Mouse (Mus musculus) midbrain, embryonic 11.5 days (tissue): Measurements from ENCODE around the gene Sirt7. TPM values are rescaled to one million over a fixed set of nuclear protein-coding genes. Genes with fewer than 3 reads are reported as not detected.
A peak's percentile ranks its signal among the peaks of the same experiment; 100 is the strongest.

ENCODE experiments used
- ATAC-seq: fragments of 200-750 bp; cut with Nextera tagmentation; 2 replicates; pipeline ENCODE4 v1.8.0; 2017; ENCODE audit warnings: moderate TSS enrichment, moderate library complexity; ENCODE audit not compliant: low FRiP score
- DNase-seq: peaks from one replicate; pipeline ENCODE4 v3.0.0; 2015; ENCODE audit warnings: low spot score; ENCODE audit errors: missing footprints
- H3K27ac ChIP-seq: fragments of 300-500 bp; sonication (generic); 2 replicates; pipeline ENCODE4 v1.5.1; 2014; ENCODE audit warnings: low read depth, low read length
- H3K27me3 ChIP-seq: fragments of 300-500 bp; sonication (generic); 2 replicates; pipeline ENCODE4 v1.6.1; 2014; ENCODE audit warnings: mild to moderate bottlenecking, low read length, moderate library complexity, mixed read lengths; ENCODE audit not compliant: control insufficient read depth, insufficient read depth
- H3K36me3 ChIP-seq: fragments of 300-500 bp; sonication (generic); 2 replicates; pipeline ENCODE4 v1.6.1; 2014; ENCODE audit warnings: mild to moderate bottlenecking, low read length, moderate library complexity, mixed read lengths; ENCODE audit not compliant: control insufficient read depth, insufficient read depth
- H3K4me1 ChIP-seq: fragments of 300-500 bp; sonication (generic); 2 replicates; pipeline ENCODE4 v1.6.1; 2014; ENCODE audit warnings: low read length; ENCODE audit not compliant: control insufficient read depth, insufficient read depth
- H3K4me2 ChIP-seq: fragments of 300-500 bp; sonication (generic); 2 replicates; pipeline ENCODE4 v1.6.1; 2014; ENCODE audit warnings: mild to moderate bottlenecking, moderate library complexity
- H3K4me3 ChIP-seq: fragments of 300-500 bp; sonication (generic); 2 replicates; pipeline ENCODE4 v1.5.1; 2014; ENCODE audit warnings: low read depth, low read length
- H3K9ac ChIP-seq: fragments of 300-500 bp; sonication (generic); 2 replicates; pipeline ENCODE4 v1.6.1; 2014; ENCODE audit warnings: low read length
- H3K9me3 ChIP-seq: fragments of 300-500 bp; sonication (generic); 2 replicates; pipeline ENCODE4 v1.6.1; 2016; ENCODE audit warnings: low read length; ENCODE audit not compliant: control insufficient read depth
- WGBS: fragments of 180-500 bp; shearing (Covaris S2); extraction: QIAGEN DNeasy Blood & Tissue Kit; methylation state at CpG from one replicate; pipeline ENCODE4 v1.1.7; 2014; 5-methylcytosine and 5-hydroxymethylcytosine counted together
- polyA plus RNA-seq: library from polyadenylated mRNA; unstranded; fragments of >200 nt; fragmentation: Nextera tagmentation; extraction: Ambion mirVana; gene quantifications from 2 replicates; pipeline ENCODE4 v1.2.1, GENCODE M21; 2014

The Sirt7 gene
- polyA plus RNA-seq, 1 experiment from 2014 or later, result 33.2 TPM

GRCm38 (mm10) chr11:120643601-120643987 lies 18.6 kb upstream of the Sirt7 start, which contains the start of gene Pycr1:
TSS of gene Pycr1 (minus strand) at chr11:120643769.
- Histone ChIP-seq H3K4me3 (peak within 1 kb of the TSS; percentile 36), H3K27ac (no peak within 1 kb of the TSS), H3K36me3 (no peaks in the 10 kb centered on the region), H3K4me2 (peak within 1 kb of the TSS; percentile 89), H3K9me3 (no peaks in the 10 kb centered on the region), H3K9ac (peak within 1 kb of the TSS; percentile 79), H3K27me3 (0 out of 2 replicates have a peak, but pooled peaks cover 3% of the 10 kb centered on the region), H3K4me1 (peaks cover 9% of the 10 kb centered on the region)
- WGBS, result under 1% methylated on average over 15 of the region's 15 CpGs
- DNase-seq (peak; percentile 98), ATAC-seq (peak; percentile 100)

- H3K27ac ChIP-seq, result no peak overlapping the region
- no peaks in the 10 kb centered on the region for H3K9me3 ChIP-seq
- H3K36me3 ChIP-seq, result no peaks in the 10 kb centered on the region
- H3K4me3 ChIP-seq, result peak overlapping the region; percentile 36
- peak overlapping the region; percentile 79 for H3K9ac ChIP-seq
- ATAC-seq (peak; percentile 64), DNase-seq (no peak)
- H3K4me2 ChIP-seq, result peak overlapping the region; percentile 89
- peaks cover 6% of the 10 kb centered on the region for H3K4me1 ChIP-seq
- 0 out of 2 replicates have a peak, but pooled peaks cover 3% of the 10 kb centered on the region for H3K27me3 ChIP-seq
- 4% methylated on average over 18 of the region's 18 CpGs for WGBS
Observed at GRCm38 (mm10) chr11:120642939-120643600, 18.0 kb upstream of the Sirt7 start.

- Histone ChIP-seq H3K36me3 (no peaks in the 10 kb centered on the region), H3K9me3 (no peaks in the 10 kb centered on the region), H3K4me3 (no peak overlapping the region), H3K4me1 (peaks cover 5% of the 10 kb centered on the region), H3K27me3 (no peaks in the 10 kb centered on the region), H3K27ac (no peak overlapping the region), H3K4me2 (no peak overlapping the region), H3K9ac (no peak overlapping the region)
- no peak for DNase-seq
- ATAC-seq, result no peak
- 90% methylated on average over 8 of the region's 8 CpGs for WGBS
Observed at GRCm38 (mm10) chr11:120641869-120642268, 16.8 kb upstream of the Sirt7 start.

- Histone ChIP-seq H3K9me3 (no peaks in the 10 kb centered on the region), H3K4me2 (no peak overlapping the region), H3K4me3 (no peak overlapping the region), H3K27ac (no peak overlapping the region), H3K9ac (no peak overlapping the region), H3K36me3 (no peaks in the 10 kb centered on the region), H3K27me3 (no peaks in the 10 kb centered on the region), H3K4me1 (peaks cover 5% of the 10 kb centered on the region)
- DNase-seq, result no peak
- 71% methylated on average over 9 of the region's 9 CpGs for WGBS
- ATAC-seq, result no peak
Observed at GRCm38 (mm10) chr11:120641255-120641654, 16.2 kb upstream of the Sirt7 start.

- H3K27me3 ChIP-seq, result no peaks in the 10 kb centered on the region
- H3K4me3 ChIP-seq, result no peak overlapping the region
- H3K4me1 ChIP-seq, result peaks cover 23% of the 10 kb centered on the region
- DNase-seq (peak; percentile 80), ATAC-seq (no peak)
- no peak overlapping the region for H3K27ac ChIP-seq
- H3K4me2 ChIP-seq, result no peak overlapping the region
- no peaks in the 10 kb centered on the region for H3K36me3 ChIP-seq
- H3K9me3 ChIP-seq, result no peaks in the 10 kb centered on the region
- H3K9ac ChIP-seq, result no peak overlapping the region
- 69% methylated on average over 5 of the region's 5 CpGs for WGBS
Observed at GRCm38 (mm10) chr11:120634810-120635209, 9.8 kb upstream of the Sirt7 start.

GRCm38 (mm10) chr11:120633520-120634343 lies 8.7 kb upstream of the Sirt7 start, which contains the start of gene Mafg:
TSS of gene Mafg (minus strand) at chr11:120633600.
- DNase-seq (peak; percentile 99), ATAC-seq (peak; percentile 93)
- H3K4me1 ChIP-seq, result peaks cover 23% of the 10 kb centered on the region
- H3K9me3 ChIP-seq, result no peaks in the 10 kb centered on the region
- peak within 1 kb of the TSS; percentile 89 for H3K9ac ChIP-seq
- H3K27me3 ChIP-seq, result no peaks in the 10 kb centered on the region
- H3K27ac ChIP-seq, result peak within 1 kb of the TSS; percentile 63
- peaks cover 4% of the 10 kb centered on the region; the same call in 1 of the 2 replicates for H3K36me3 ChIP-seq
- H3K4me3 ChIP-seq, result peak within 1 kb of the TSS; percentile 96
- H3K4me2 ChIP-seq, result peak within 1 kb of the TSS; percentile 94
- WGBS, result 11% methylated on average over 56 of the region's 58 CpGs

- Histone ChIP-seq H3K4me3 (peak overlapping the region; percentile 96), H3K27ac (peak overlapping the region; percentile 63), H3K9ac (peak overlapping the region; percentile 89), H3K4me1 (peaks cover 23% of the 10 kb centered on the region), H3K9me3 (no peaks in the 10 kb centered on the region), H3K27me3 (no peaks in the 10 kb centered on the region), H3K4me2 (peak overlapping the region; percentile 94), H3K36me3 (peaks cover 4% of the 10 kb centered on the region; the same call in 1 of the 2 replicates)
- WGBS, result under 1% methylated on average over 97 of the region's 116 CpGs
- ATAC-seq, result peak; percentile 89
- DNase-seq, result peak; percentile 95
Observed at GRCm38 (mm10) chr11:120632559-120633519, 7.8 kb upstream of the Sirt7 start.

- ATAC-seq, result no peak
Observed at GRCm38 (mm10) chr11:120631726-120632448, 6.8 kb upstream of the Sirt7 start.

More at GRCm38 (mm10) chr11:120631726-120632448, 6.8 kb upstream of the Sirt7 start:
- Histone ChIP-seq H3K36me3 (peaks cover 6% of the 10 kb centered on the region; the same call in 1 of the 2 replicates), H3K4me2 (peak overlapping the region; percentile 94), H3K9me3 (no peaks in the 10 kb centered on the region), H3K27ac (no peak overlapping the region), H3K4me1 (peaks cover 23% of the 10 kb centered on the region), H3K27me3 (no peaks in the 10 kb centered on the region), H3K9ac (peak overlapping the region; percentile 89), H3K4me3 (peak overlapping the region; percentile 96)
- DNase-seq, result no peak
- WGBS, result 64% methylated on average over 4 of the region's 4 CpGs
